Mouse (Mus musculus) CH12.LX (cell line): ENCODE results near the gene Cfap70. TPM values are rescaled to one million over a fixed set of nuclear protein-coding genes. Genes with fewer than 3 reads are reported as not detected.
A peak's percentile ranks its signal among the peaks of the same experiment; 100 is the strongest.

ENCODE experiments used
- DNase-seq: peaks from one replicate; pipeline ENCODE4 v3.0.0-alpha.2; 2013; ENCODE audit errors: extremely low read depth
- H3K27ac ChIP-seq: 2 replicates; pipeline ENCODE4 v1.5.1; 2012; ENCODE audit warnings: low read depth, mild to moderate bottlenecking, control low read depth, moderate library complexity; ENCODE audit not compliant: insufficient read depth
- H3K27me3 ChIP-seq: replicated peaks from 2 replicates; pipeline ENCODE3; 2012; ENCODE audit warnings: inconsistent platforms
- H3K36me3 ChIP-seq, 2 experiments: replicated peaks in 1 of 2; 2 replicates each; pipeline versions ENCODE3 to v1.6.1; 2012; ENCODE audit warnings: inconsistent platforms in 1 of 2, low read length in 1 of 2, mild to moderate bottlenecking in 1 of 2, mixed read lengths in 1 of 2, moderate library complexity in 1 of 2; ENCODE audit not compliant: control insufficient read depth in 1 of 2, insufficient read depth in 1 of 2
- H3K4me1 ChIP-seq, 2 experiments: 2 replicates each; pipeline ENCODE4 v1.6.1; 2012; ENCODE audit warnings: inconsistent platforms in 1 of 2, moderate library complexity in 1 of 2; ENCODE audit not compliant: insufficient read depth in 2 of 2, control insufficient read depth in 1 of 2
- H3K4me2 ChIP-seq: 2 replicates; pipeline ENCODE4 v1.6.1; 2012; ENCODE audit warnings: low read depth, mild to moderate bottlenecking, control low read depth; ENCODE audit not compliant: poor library complexity, insufficient read depth, severe bottlenecking
- H3K4me3 ChIP-seq, 3 experiments: fragments of 150-350 bp in 1 of 3; sonication (generic) in 1 of 3; replicated peaks in 1 of 3; 2 replicates each; pipeline versions ENCODE3 to v1.5.1; 2011 to 2012; ENCODE audit warnings: low read depth in 2 of 3, low read length in 2 of 3, mild to moderate bottlenecking in 2 of 3, moderate library complexity in 2 of 3, control low read depth in 1 of 3, improper control_type of control experiment in 1 of 3, inconsistent platforms in 1 of 3, mixed read lengths in 1 of 3; ENCODE audit not compliant: poor library complexity in 1 of 3
- H3K79me2 ChIP-seq: replicated peaks from 2 replicates; pipeline ENCODE4 v1.6.1; 2012; ENCODE audit warnings: mild to moderate bottlenecking, moderate library complexity; ENCODE audit not compliant: control insufficient read depth, poor library complexity, insufficient read depth, severe bottlenecking; ENCODE audit errors: extremely low read depth
- H3K9ac ChIP-seq: 2 replicates; pipeline ENCODE4 v1.6.1; 2012; ENCODE audit warnings: low read depth, mild to moderate bottlenecking, control low read depth, moderate library complexity; ENCODE audit not compliant: insufficient read depth
- H3K9me3 ChIP-seq: replicated peaks from 2 replicates; pipeline ENCODE3; 2012; ENCODE audit warnings: low read length, inconsistent platforms, mixed read lengths
- BHLHE40 ChIP-seq: IDR thresholded peaks from 2 replicates; pipeline ENCODE4 v1.6.1; 2011; ENCODE audit warnings: mild to moderate bottlenecking, low read depth, low read length, improper control_type of control experiment
- CHD1 ChIP-seq: IDR thresholded peaks from 2 replicates; pipeline ENCODE4 v1.6.1; 2012; ENCODE audit warnings: low read depth, low read length, improper control_type of control experiment, inconsistent platforms
- CTCF ChIP-seq, 2 experiments: IDR thresholded peaks in 1 of 2; conservative IDR thresholded peaks in 1 of 2; 2 replicates each; pipeline ENCODE4 v1.5.1; 2011 to 2012; ENCODE audit warnings: low read depth in 2 of 2, low read length in 2 of 2, improper control_type of control experiment in 1 of 2, inconsistent platforms in 1 of 2, mild to moderate bottlenecking in 1 of 2, moderate library complexity in 1 of 2
- ELF1 ChIP-seq: IDR thresholded peaks from 2 replicates; pipeline ENCODE4 v1.6.1; 2014; ENCODE audit warnings: low read depth, mild to moderate bottlenecking, inconsistent platforms, low read length, improper control_type of control experiment
- GABPA ChIP-seq: IDR thresholded peaks from 2 replicates; pipeline ENCODE4 v1.6.1; 2012; ENCODE audit warnings: low read depth, low read length, improper control_type of control experiment, inconsistent platforms; ENCODE audit not compliant: insufficient replicate concordance
- HCFC1 ChIP-seq: IDR thresholded peaks from 2 replicates; pipeline ENCODE4 v1.6.1; 2012; ENCODE audit warnings: low read depth, mild to moderate bottlenecking, inconsistent platforms, low read length, improper control_type of control experiment
- IRF4 ChIP-seq: IDR thresholded peaks from 2 replicates; pipeline ENCODE4 v1.6.1; 2014; ENCODE audit warnings: low read depth, mild to moderate bottlenecking, inconsistent platforms, low read length, improper control_type of control experiment
- JUN ChIP-seq: IDR thresholded peaks from 2 replicates; pipeline ENCODE4 v1.6.1; 2011; ENCODE audit warnings: low read depth, mild to moderate bottlenecking, low read length, improper control_type of control experiment, moderate library complexity; ENCODE audit not compliant: insufficient read depth
- MAFK ChIP-seq: IDR thresholded peaks from 2 replicates; pipeline ENCODE4 v1.6.1; 2011; ENCODE audit warnings: low read length, improper control_type of control experiment; ENCODE audit not compliant: insufficient replicate concordance
- MAZ ChIP-seq: IDR thresholded peaks from 2 replicates; pipeline ENCODE4 v1.6.1; 2012; ENCODE audit warnings: low read depth, mild to moderate bottlenecking, inconsistent platforms, low read length, improper control_type of control experiment, moderate library complexity
- MEF2A ChIP-seq: IDR thresholded peaks from 2 replicates; pipeline ENCODE4 v1.6.1; 2014; ENCODE audit warnings: low read depth, mild to moderate bottlenecking, inconsistent platforms, low read length, improper control_type of control experiment, borderline replicate concordance
- MYC ChIP-seq: IDR thresholded peaks from 2 replicates; pipeline ENCODE4 v1.6.1; 2011; ENCODE audit warnings: low read depth, mild to moderate bottlenecking, improper control_type of control experiment, low read length
- NELFE ChIP-seq: IDR thresholded peaks from 2 replicates; pipeline ENCODE4 v1.6.1; 2011; ENCODE audit warnings: low read depth, low read length, improper control_type of control experiment
- NRF1 ChIP-seq: IDR thresholded peaks from 2 replicates; pipeline ENCODE4 v1.6.1; 2014; ENCODE audit warnings: low read depth, mild to moderate bottlenecking, inconsistent platforms, low read length, improper control_type of control experiment, moderate library complexity
- POLR2A ChIP-seq: IDR thresholded peaks from 2 replicates; pipeline ENCODE4 v1.6.1; 2011; ENCODE audit warnings: low read depth, mild to moderate bottlenecking, improper control_type of control experiment, low read length
- RAD21 ChIP-seq: IDR thresholded peaks from 2 replicates; pipeline ENCODE4 v1.6.1; 2011; ENCODE audit warnings: low read depth, mild to moderate bottlenecking, low read length, improper control_type of control experiment, moderate library complexity
- SMC3 ChIP-seq: IDR thresholded peaks from 2 replicates; pipeline ENCODE4 v1.6.1; 2011; ENCODE audit warnings: low read depth, low read length, improper control_type of control experiment
- TCF12 ChIP-seq: IDR thresholded peaks from 2 replicates; pipeline ENCODE4 v1.6.1; 2014; ENCODE audit warnings: low read depth, mild to moderate bottlenecking, inconsistent platforms, low read length, improper control_type of control experiment
- UBTF ChIP-seq: IDR thresholded peaks from 2 replicates; pipeline ENCODE4 v1.6.1; 2012; ENCODE audit warnings: low read depth, mild to moderate bottlenecking, inconsistent platforms, low read length, improper control_type of control experiment, moderate library complexity
- USF2 ChIP-seq: conservative IDR thresholded peaks from 2 replicates; pipeline ENCODE4 v1.6.1; 2011; ENCODE audit warnings: low read depth, low read length, improper control_type of control experiment
- ZKSCAN1 ChIP-seq: IDR thresholded peaks from 2 replicates; pipeline ENCODE4 v1.6.1; 2012; ENCODE audit warnings: low read depth, inconsistent platforms, low read length, improper control_type of control experiment, borderline replicate concordance
- ZMIZ1 ChIP-seq: IDR thresholded peaks from 2 replicates; pipeline ENCODE4 v1.6.1; 2012; ENCODE audit warnings: low read depth, mild to moderate bottlenecking, inconsistent platforms, low read length, improper control_type of control experiment
- ZNF384 ChIP-seq: IDR thresholded peaks from 2 replicates; pipeline ENCODE4 v1.6.1; 2012; ENCODE audit warnings: low read depth, low read length, improper control_type of control experiment, inconsistent platforms
- dilution Hi-C: fragments of 300-500 bp; cut with MboI; formaldehyde crosslinking; loops from 2 replicates; pipeline ENCODE4 v1.14.3; 2020; ENCODE audit warnings: low sequenced_read_pairs; ENCODE audit not compliant: extremely low pct_unique_long_range_greater_than_20kb, extremely low pct_ligation_motif_present
- in situ Hi-C: fragments of 300-500 bp; cut with MboI; formaldehyde crosslinking; loops from 3 replicates; pipeline ENCODE4 v1.14.3; 2019; ENCODE audit warnings: low sequenced_read_pairs, low pct_ligation_motif_present, low pct_unique_long_range_greater_than_20kb, mixed read lengths
- polyA plus RNA-seq: library from polyadenylated mRNA; unstranded; fragments of >175 nt; gene quantifications from 2 replicates; pipeline ENCODE4 v1.2.1, GENCODE M21; 2012; ENCODE audit warnings: low read depth; ENCODE audit not compliant: insufficient read length
- total RNA-seq, 2 experiments: library from RNA; depleted of rRNA; stranded (reverse); fragments of 300-350 nt in 1 of 2; fragments of >200 nt in 1 of 2; gene quantifications; 2 replicates each; pipeline ENCODE4 v1.2.3; 2012 to 2014

Gene Cfap70
- total and polyA plus RNA-seq, 3 experiments: 0.04 to 0.36 TPM; not detected in 1

DNA sequence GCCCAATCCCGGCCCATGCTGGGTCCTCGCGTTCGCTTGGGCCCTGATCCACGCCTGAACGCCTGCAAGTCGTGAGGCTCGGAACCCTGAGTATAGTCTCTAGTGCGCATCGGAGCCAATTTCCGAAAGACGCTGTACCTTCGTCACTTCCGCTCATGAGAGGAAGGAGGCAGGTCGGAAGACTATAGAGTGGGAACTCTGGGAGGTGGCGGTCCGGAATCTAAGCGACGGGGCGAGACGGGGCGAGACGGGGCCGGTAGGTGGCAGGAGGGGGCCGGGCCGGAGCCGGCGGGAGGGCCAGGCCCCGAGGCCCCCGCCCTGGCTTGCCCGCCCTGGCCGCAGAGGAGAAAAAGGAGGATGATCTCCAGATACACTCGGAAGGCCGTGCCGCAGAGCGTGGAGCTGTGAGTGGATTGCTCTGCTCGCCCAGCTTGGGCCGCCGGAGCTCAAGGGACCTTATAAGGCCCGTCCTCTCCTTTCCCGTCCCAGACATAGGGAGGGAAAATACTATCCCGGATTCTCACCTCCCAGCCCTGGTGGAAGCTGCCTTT, 104.0 kb downstream of the Cfap70 start, which contains the start of the genes Ecd and Fam149b (continued):
- peak; percentile 91 for TF ChIP-seq MYC
- no peak for TF ChIP-seq BHLHE40
- peak; percentile 77 for TF ChIP-seq MEF2A
- peak; percentile 80 for TF ChIP-seq IRF4
- no peak for TF ChIP-seq CHD1
- TF ChIP-seq USF2: no peak
- TF ChIP-seq NRF1: peak; percentile 48; the same call in 1 of the 2 replicates
- TF ChIP-seq JUN: no peak
- TF ChIP-seq NELFE: peak; percentile 81
- no peak for TF ChIP-seq ZNF384
- TF ChIP-seq SMC3: peak; percentile 56
- peak; percentile 80; the same call in 1 of the 2 replicates for TF ChIP-seq MAZ
- peak; percentile 91 for TF ChIP-seq POLR2A
- no peak for TF ChIP-seq ZKSCAN1
- TF ChIP-seq CTCF (conservative IDR thresholded peaks at IDR 0.05 in 1 of 2, IDR thresholded peaks at IDR 0.05 in 1 of 2; ENCODE audit: low read depth in 2 of 2, low read length in 2 of 2): peak in 1 of 2 experiments; percentile 81; a peak in 2 of 4 replicates

DNA sequence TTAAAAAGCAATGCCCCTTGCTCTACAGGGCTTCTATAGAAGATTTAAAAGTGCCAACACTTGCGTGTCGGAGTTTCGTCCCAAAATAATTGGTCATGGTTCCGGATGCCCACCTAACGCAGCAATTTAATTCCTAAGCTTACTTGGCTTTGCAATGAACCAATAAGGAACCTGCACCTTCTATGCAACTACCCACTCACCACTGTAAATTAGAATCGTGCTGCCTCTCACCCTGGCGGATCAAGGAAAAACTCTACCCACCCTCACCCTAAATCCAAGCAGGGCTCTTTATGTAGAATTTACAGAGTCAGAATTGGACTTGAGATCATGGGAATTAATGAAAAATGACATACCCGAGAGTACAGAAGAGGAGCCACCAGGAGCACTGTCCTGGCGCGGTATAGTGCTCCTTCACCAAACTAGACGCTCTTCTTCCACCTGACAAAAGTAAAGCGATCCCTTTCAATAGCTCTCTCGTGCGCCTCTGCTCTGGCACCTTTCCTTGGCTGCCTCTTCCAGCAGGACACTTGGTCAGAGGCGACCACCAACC, 104.5 kb downstream of the Cfap70 start:
- H3K9ac ChIP-seq: peak overlapping the region; percentile 92
- H3K9me3 ChIP-seq: no peaks in the 10 kb centered on the region
- H3K36me3 ChIP-seq: peaks cover 13 to 48% of the 10 kb centered on the region in 2 experiments
- dilution Hi-C loops (no loop called here), in situ Hi-C loops (loop anchor here (5.0 kb wide), 2 partner anchors 40 to 85 kb away; partner anchors contain the start of gene Dnajc9)
- H3K27ac ChIP-seq: 0 out of 2 replicates have a peak overlapping the region, but pooled peaks have one; percentile 13
- H3K27me3 ChIP-seq: no peaks in the 10 kb centered on the region
- H3K4me2 ChIP-seq: peak overlapping the region; percentile 95
- DNase-seq: no peak
- H3K79me2 ChIP-seq: peaks cover 31% of the 10 kb centered on the region
- no peak for TF ChIP-seq USF2
- H3K4me1 ChIP-seq: peaks cover 5 to 32% of the 10 kb centered on the region in 2 experiments; a peak in 3 of 4 replicates
- H3K4me3 ChIP-seq: peak overlapping the region; percentile 70 to 81 (median 78)

DNA sequence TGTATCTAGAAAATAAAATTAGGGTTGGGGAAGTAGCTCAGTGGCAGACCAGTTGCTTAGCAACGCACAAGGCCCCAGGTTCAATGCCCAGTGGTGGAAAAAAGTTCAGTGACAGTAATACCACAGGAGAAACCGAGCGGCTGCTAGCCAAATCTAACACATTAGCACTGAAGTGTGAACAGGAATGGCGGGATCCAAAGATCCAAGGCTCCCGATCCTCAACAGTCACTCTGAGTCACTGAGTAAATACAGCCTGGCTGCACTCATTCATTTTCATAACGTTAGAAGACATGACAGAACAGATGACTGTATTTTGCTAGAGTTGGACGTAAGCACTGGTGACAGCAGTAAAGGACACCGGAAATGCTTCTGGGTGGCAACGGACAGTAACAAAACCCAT, 106.1 kb downstream of the Cfap70 start:
- H3K27me3 ChIP-seq: no peaks in the 10 kb centered on the region
- H3K9ac ChIP-seq: peak overlapping the region; percentile 42
- H3K4me1 ChIP-seq: peaks cover 8 to 37% of the 10 kb centered on the region in 2 experiments; a peak in 3 of 4 replicates
- 0 out of 2 replicates have a peak overlapping the region, but pooled peaks have one; percentile 95 for H3K4me2 ChIP-seq
- in situ Hi-C loops (loop anchor here (5.0 kb wide), 2 partner anchors 41 to 86 kb away; partner anchors contain the start of gene Dnajc9), dilution Hi-C loops (no loop called here)
- no peak for DNase-seq
- H3K79me2 ChIP-seq: peaks cover 31% of the 10 kb centered on the region
- H3K9me3 ChIP-seq: no peaks in the 10 kb centered on the region
- H3K36me3 ChIP-seq: peaks cover 25 to 52% of the 10 kb centered on the region in 2 experiments
- no peak overlapping the region for H3K4me3 ChIP-seq
- no peak overlapping the region for H3K27ac ChIP-seq
- TF ChIP-seq ZMIZ1 (no peak), CTCF (conservative IDR thresholded peaks at IDR 0.05 in 1 of 2, IDR thresholded peaks at IDR 0.05 in 1 of 2; ENCODE audit: low read depth in 2 of 2, low read length in 2 of 2) (no peak), HCFC1 (no peak), UBTF (no peak), CHD1 (no peak), NELFE (no peak), MEF2A (no peak), NRF1 (no peak), ELF1 (no peak), RAD21 (no peak), MAFK (no peak), MAZ (no peak), GABPA (no peak), TCF12 (no peak)
- TF ChIP-seq, all 38 proteins: peak for 0
